Mouse (Mus musculus): Measurements from ENCODE around the gene Wwtr1. TPM values are rescaled to one million over a fixed set of nuclear protein-coding genes. Genes with fewer than 3 reads are reported as not detected.

Wwtr1 gene
- polyA plus RNA-seq, 1 experiment from 2014 or later: 28.9 TPM

DNA sequence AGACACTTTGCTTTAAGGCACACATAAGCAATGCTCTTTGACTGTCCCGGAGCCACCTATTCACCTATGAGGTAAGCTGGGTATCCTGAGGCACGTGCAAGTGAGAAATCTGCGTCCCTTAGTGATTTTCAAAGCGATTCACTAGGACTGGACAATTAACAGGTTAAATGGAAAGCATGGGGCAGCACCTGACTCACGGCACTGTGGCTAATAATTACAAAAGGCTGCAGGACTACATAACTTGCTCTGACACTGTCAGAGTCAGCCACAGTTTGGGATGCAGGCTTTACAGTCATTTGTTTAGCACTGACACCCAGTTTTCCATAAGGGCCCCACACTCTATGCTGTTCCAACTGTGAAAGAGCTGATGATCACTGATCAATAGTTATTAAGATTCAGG lies 9.1 kb downstream of the Wwtr1 start:
- H3K27me3 ChIP-seq (ENCODE audit: insufficient read depth, low read length): no peaks in the 10 kb centered on the region
- H3K36me3 ChIP-seq (ENCODE audit: insufficient read depth, low read length): 0 out of 2 replicates have a peak, but pooled peaks cover 11% of the 10 kb centered on the region
- peak; percentile 25 for DNase-seq (ENCODE audit: low spot score)
- H3K9ac ChIP-seq (ENCODE audit: low read depth, low read length): no peak overlapping the region
- H3K9me3 ChIP-seq (replicated peaks; ENCODE audit: low read length): no peaks in the 10 kb centered on the region
- 55% methylated on average over 5 of the region's 5 CpGs for WGBS
- peak; percentile 91 for ATAC-seq (replicated peaks; ENCODE audit: low FRiP score, low read depth)
- no peak overlapping the region for H3K4me3 ChIP-seq (replicated peaks; ENCODE audit: low read depth, low read length)
- H3K4me1 ChIP-seq (replicated peaks; ENCODE audit: insufficient read depth, low read length): no peaks in the 10 kb centered on the region
- H3K27ac ChIP-seq: peak overlapping the region; percentile 27; the same call in 1 of the 2 replicates
- H3K4me2 ChIP-seq (ENCODE audit: low read length): no peak overlapping the region
- no peak for TF ChIP-seq CTCF (IDR thresholded peaks at IDR 0.05; ENCODE audit: low read depth)

DNA sequence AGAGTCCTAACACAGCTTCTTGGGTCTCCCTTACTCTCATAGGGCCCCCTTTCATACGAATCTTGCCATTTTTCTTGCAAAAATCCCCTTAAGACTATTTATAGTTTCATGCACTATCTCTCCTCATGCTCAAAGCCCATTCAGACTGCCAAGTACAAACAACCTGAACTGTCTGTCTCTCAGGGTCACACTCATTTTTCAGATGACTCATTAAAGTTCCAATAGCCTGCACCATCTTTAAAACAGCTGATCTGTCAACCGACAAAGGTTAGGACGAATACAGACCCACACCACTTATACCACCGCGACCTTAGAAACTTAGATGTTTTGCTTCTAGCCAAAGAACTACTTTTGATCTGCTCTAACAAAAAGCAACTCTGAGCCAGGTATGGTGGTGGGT lies 12.1 kb downstream of the Wwtr1 start:
- Histone ChIP-seq H3K4me1 (replicated peaks; ENCODE audit: insufficient read depth, low read length) (no peaks in the 10 kb centered on the region), H3K9me3 (replicated peaks; ENCODE audit: low read length) (no peaks in the 10 kb centered on the region), H3K4me3 (replicated peaks; ENCODE audit: low read depth, low read length) (no peak overlapping the region), H3K27me3 (ENCODE audit: insufficient read depth, low read length) (no peaks in the 10 kb centered on the region), H3K27ac (no peak overlapping the region), H3K4me2 (ENCODE audit: low read length) (no peak overlapping the region), H3K9ac (ENCODE audit: low read depth, low read length) (no peak overlapping the region), H3K36me3 (ENCODE audit: insufficient read depth, low read length) (0 out of 2 replicates have a peak, but pooled peaks cover 2% of the 10 kb centered on the region)
- DNase-seq (ENCODE audit: low spot score) (no peak), ATAC-seq (replicated peaks; ENCODE audit: low FRiP score, low read depth) (no peak)
- WGBS: 87% methylated on average over 5 of the region's 5 CpGs
- TF ChIP-seq CTCF (IDR thresholded peaks at IDR 0.05; ENCODE audit: low read depth): no peak

DNA sequence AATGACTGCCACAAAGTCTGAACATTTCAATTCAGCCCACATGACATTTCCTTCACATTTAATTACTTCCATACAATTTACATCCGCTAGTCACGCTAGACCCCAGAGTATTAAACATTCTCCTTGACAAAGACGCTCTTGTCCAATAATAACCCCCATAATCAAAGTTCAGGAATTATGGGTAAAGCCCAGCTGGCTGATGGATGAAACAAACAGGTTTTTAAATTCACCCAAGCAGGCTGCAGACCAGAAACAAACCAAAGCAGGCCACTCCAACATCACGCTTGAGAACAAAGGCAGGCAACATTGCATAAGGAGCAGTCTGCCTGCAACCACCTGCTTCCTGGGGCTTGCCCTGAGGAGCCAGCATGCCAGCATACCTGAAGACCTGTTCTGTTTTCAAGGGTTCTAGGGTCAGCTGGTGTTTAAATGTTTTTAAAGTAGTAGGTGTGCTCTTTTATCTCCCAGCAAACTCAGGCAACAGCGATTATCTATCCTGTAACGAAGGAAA lies 12.7 kb downstream of the Wwtr1 start:
- no peak overlapping the region for H3K9ac ChIP-seq (ENCODE audit: low read depth, low read length)
- H3K4me1 ChIP-seq (replicated peaks; ENCODE audit: insufficient read depth, low read length): no peaks in the 10 kb centered on the region
- no peak for TF ChIP-seq CTCF (IDR thresholded peaks at IDR 0.05; ENCODE audit: low read depth)
- no peak overlapping the region for H3K4me2 ChIP-seq (ENCODE audit: low read length)
- DNase-seq (ENCODE audit: low spot score): no peak
- no peak for ATAC-seq (replicated peaks; ENCODE audit: low FRiP score, low read depth)
- no peaks in the 10 kb centered on the region for H3K27me3 ChIP-seq (ENCODE audit: insufficient read depth, low read length)
- H3K27ac ChIP-seq: peak overlapping the region; percentile 42; the same call in 1 of the 2 replicates
- H3K4me3 ChIP-seq (replicated peaks; ENCODE audit: low read depth, low read length): no peak overlapping the region
- H3K36me3 ChIP-seq (ENCODE audit: insufficient read depth, low read length): 0 out of 2 replicates have a peak, but pooled peaks cover 2% of the 10 kb centered on the region
- no peaks in the 10 kb centered on the region for H3K9me3 ChIP-seq (replicated peaks; ENCODE audit: low read length)
- WGBS: 74% methylated on average over 6 of the region's 6 CpGs

DNA sequence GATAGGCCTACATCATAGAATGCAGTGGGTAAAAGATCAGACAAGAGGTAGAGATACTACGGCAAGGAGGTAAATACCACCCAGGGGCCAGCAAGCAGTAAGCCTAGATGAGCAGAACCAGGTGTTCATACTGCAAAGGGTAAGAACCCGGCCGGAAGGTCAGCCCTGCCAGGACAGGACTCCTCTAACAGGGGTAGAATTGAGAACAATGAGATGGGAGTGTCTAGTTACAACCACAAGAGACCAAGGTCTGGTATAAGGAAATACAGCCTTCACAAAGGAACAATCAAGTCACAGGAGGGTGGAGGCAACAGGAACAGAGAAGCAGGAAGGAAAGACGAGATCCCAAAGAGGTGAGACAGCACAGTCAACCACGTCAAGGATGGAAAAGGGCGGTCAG lies 16.9 kb downstream of the Wwtr1 start:
- no peaks in the 10 kb centered on the region for H3K27me3 ChIP-seq (ENCODE audit: insufficient read depth, low read length)
- no peak for TF ChIP-seq CTCF (IDR thresholded peaks at IDR 0.05; ENCODE audit: low read depth)
- H3K4me3 ChIP-seq (replicated peaks; ENCODE audit: low read depth, low read length): no peak overlapping the region
- H3K9me3 ChIP-seq (replicated peaks; ENCODE audit: low read length): no peaks in the 10 kb centered on the region
- no peak overlapping the region for H3K27ac ChIP-seq
- H3K4me2 ChIP-seq (ENCODE audit: low read length): no peak overlapping the region
- H3K36me3 ChIP-seq (ENCODE audit: insufficient read depth, low read length): 0 out of 2 replicates have a peak, but pooled peaks cover 2% of the 10 kb centered on the region
- 96% methylated on average over 6 of the region's 6 CpGs for WGBS
- ATAC-seq (replicated peaks; ENCODE audit: low FRiP score, low read depth): no peak
- H3K9ac ChIP-seq (ENCODE audit: low read depth, low read length): no peak overlapping the region
- DNase-seq (ENCODE audit: low spot score): no peak
- H3K4me1 ChIP-seq (replicated peaks; ENCODE audit: insufficient read depth, low read length): no peaks in the 10 kb centered on the region

DNA sequence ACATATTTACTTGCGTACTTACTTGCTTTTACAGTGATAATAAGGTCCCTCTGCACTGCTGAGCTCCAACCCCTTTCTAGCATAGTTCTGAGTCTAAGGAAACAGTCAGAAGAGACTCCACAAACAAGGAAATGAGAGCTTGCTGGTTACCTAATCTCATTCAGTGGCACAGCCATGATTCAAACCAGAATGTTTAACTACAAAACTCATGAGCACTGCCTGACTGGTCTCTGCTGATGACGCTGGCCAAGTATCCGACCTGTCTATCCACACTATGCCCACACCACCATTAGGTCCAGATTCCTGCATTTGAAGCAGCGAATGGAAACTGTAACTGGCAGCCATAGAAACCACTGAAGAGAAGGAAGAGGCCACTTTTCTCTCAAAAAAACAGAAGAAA lies 18.3 kb downstream of the Wwtr1 start:
- 86% methylated on average over 4 of the region's 4 CpGs for WGBS
- H3K4me1 ChIP-seq (replicated peaks; ENCODE audit: insufficient read depth, low read length): no peaks in the 10 kb centered on the region
- no peak overlapping the region for H3K4me3 ChIP-seq (replicated peaks; ENCODE audit: low read depth, low read length)
- TF ChIP-seq CTCF (IDR thresholded peaks at IDR 0.05; ENCODE audit: low read depth): no peak
- no peak overlapping the region for H3K27ac ChIP-seq
- no peak overlapping the region for H3K4me2 ChIP-seq (ENCODE audit: low read length)
- ATAC-seq (replicated peaks; ENCODE audit: low FRiP score, low read depth): no peak
- H3K36me3 ChIP-seq (ENCODE audit: insufficient read depth, low read length): 0 out of 2 replicates have a peak, but pooled peaks cover 1% of the 10 kb centered on the region
- no peaks in the 10 kb centered on the region for H3K27me3 ChIP-seq (ENCODE audit: insufficient read depth, low read length)
- no peaks in the 10 kb centered on the region for H3K9me3 ChIP-seq (replicated peaks; ENCODE audit: low read length)
- H3K9ac ChIP-seq (ENCODE audit: low read depth, low read length): no peak overlapping the region
- no peak for DNase-seq (ENCODE audit: low spot score)

DNA sequence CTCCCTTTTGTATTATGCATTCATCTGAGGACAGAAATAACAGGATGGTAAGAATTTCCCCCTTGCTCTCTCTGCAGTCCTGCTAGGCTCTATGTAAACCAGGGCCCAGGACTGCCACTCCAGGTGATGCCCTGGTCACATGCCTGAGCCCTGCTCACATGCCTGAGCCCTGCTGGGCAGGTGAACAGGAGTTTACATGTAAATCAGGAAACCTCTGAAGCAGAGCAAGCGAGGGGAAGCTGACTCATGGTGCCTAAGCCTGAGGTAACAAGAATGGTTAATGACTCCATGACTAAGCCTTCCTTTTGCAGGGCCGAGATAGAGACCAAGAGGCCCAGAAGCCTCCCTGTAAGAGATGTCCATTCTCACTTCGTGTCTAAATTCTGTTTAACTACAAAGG lies 20.1 kb downstream of the Wwtr1 start:
- WGBS: 41% methylated on average over 3 of the region's 3 CpGs

DNA sequence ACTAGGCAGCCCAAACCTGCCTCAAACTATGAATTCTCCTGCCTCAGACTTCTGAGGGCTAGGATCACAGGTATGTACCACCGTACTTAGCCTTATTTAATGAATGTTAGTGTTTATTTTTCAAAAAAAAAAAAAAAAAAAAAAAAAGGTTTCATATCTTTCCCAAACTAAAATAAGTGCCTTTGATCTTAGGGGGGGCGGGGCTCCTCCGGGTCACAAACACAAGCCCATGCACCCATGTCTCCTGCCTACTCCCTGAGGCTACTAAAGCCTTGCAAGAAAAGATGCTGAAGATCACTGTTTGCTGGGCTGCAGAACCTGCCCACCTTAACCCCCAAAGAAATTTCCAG lies 20.8 kb downstream of the Wwtr1 start:
- DNase-seq (ENCODE audit: low spot score) (no peak), ATAC-seq (replicated peaks; ENCODE audit: low FRiP score, low read depth) (no peak)
- TF ChIP-seq CTCF (IDR thresholded peaks at IDR 0.05; ENCODE audit: low read depth): no peak
- no peak overlapping the region for H3K4me2 ChIP-seq (ENCODE audit: low read length)
- H3K27ac ChIP-seq: no peak overlapping the region
- H3K4me1 ChIP-seq (replicated peaks; ENCODE audit: insufficient read depth, low read length): no peaks in the 10 kb centered on the region
- H3K4me3 ChIP-seq (replicated peaks; ENCODE audit: low read depth, low read length): no peak overlapping the region
- no peaks in the 10 kb centered on the region for H3K9me3 ChIP-seq (replicated peaks; ENCODE audit: low read length)
- WGBS: 74% methylated on average over 3 of the region's 3 CpGs
- no peak overlapping the region for H3K9ac ChIP-seq (ENCODE audit: low read depth, low read length)
- H3K27me3 ChIP-seq (ENCODE audit: insufficient read depth, low read length): no peaks in the 10 kb centered on the region
- no peaks in the 10 kb centered on the region for H3K36me3 ChIP-seq (ENCODE audit: insufficient read depth, low read length)

More for the DNA sequence above, 20.1 kb downstream of the Wwtr1 start:
- TF ChIP-seq CTCF (IDR thresholded peaks at IDR 0.05; ENCODE audit: low read depth): no peak
- Histone ChIP-seq H3K36me3 (ENCODE audit: insufficient read depth, low read length) (no peaks in the 10 kb centered on the region), H3K27ac (no peak overlapping the region), H3K27me3 (ENCODE audit: insufficient read depth, low read length) (no peaks in the 10 kb centered on the region), H3K4me2 (ENCODE audit: low read length) (no peak overlapping the region), H3K9me3 (replicated peaks; ENCODE audit: low read length) (no peaks in the 10 kb centered on the region), H3K4me3 (replicated peaks; ENCODE audit: low read depth, low read length) (no peak overlapping the region), H3K4me1 (replicated peaks; ENCODE audit: insufficient read depth, low read length) (no peaks in the 10 kb centered on the region), H3K9ac (ENCODE audit: low read depth, low read length) (no peak overlapping the region)
- DNase-seq (ENCODE audit: low spot score) (peak; percentile 24), ATAC-seq (replicated peaks; ENCODE audit: low FRiP score, low read depth) (peak; percentile 93)

All from kidney, postnatal 0 days (tissue).